Mouse (Mus musculus) heart, adult 9 months (tissue): ENCODE results near the gene 1810062G17Rik.

ENCODE experiments used
- DNase-seq, 2 experiments: peaks; one replicate each; pipeline ENCODE4 v3.0.0; 2022; ENCODE audit warnings: low spot score in 2 of 2

Gene 1810062G17Rik

GRCm38 (mm10) chr3:36475532-36476087 is at the start of gene 1810062G17Rik, which contains the start of gene Anxa5:
1810062G17Rik (plus strand) TSS chr3:36475937.
Anxa5 (minus strand) TSS chr3:36475894.
- peak; percentile 99 to 100 for DNase-seq

- DNase-seq = no peak
Measured at GRCm38 (mm10) chr3:36427386-36427785, 48.4 kb upstream of the 1810062G17Rik start.

- no peak for DNase-seq
Measured at GRCm38 (mm10) chr3:36430360-36430759, 45.4 kb upstream of the 1810062G17Rik start.

- peak in 1 of 2 experiments; percentile 15 for DNase-seq
Measured at GRCm38 (mm10) chr3:36440280-36440679, 35.5 kb upstream of the 1810062G17Rik start.

- peak in 1 of 2 experiments; percentile 34 for DNase-seq
Measured at GRCm38 (mm10) chr3:36442426-36442825, 33.3 kb upstream of the 1810062G17Rik start.

GRCm38 (mm10) chr3:36446041-36446440 is 29.7 kb upstream of the 1810062G17Rik start:
- no peak for DNase-seq

GRCm38 (mm10) chr3:36446506-36446905 is 29.2 kb upstream of the 1810062G17Rik start:
- DNase-seq = no peak

GRCm38 (mm10) chr3:36446918-36447317 is 28.8 kb upstream of the 1810062G17Rik start:
- DNase-seq = no peak

GRCm38 (mm10) chr3:36449292-36450165 is 26.2 kb upstream of the 1810062G17Rik start:
- DNase-seq = peak; percentile 41 to 46

GRCm38 (mm10) chr3:36452502-36452901 is 23.2 kb upstream of the 1810062G17Rik start:
- no peak for DNase-seq

- DNase-seq = no peak
Measured at GRCm38 (mm10) chr3:36455124-36455523, 20.6 kb upstream of the 1810062G17Rik start.

GRCm38 (mm10) chr3:36455566-36455965 is 20.2 kb upstream of the 1810062G17Rik start:
- DNase-seq = no peak

GRCm38 (mm10) chr3:36460717-36461116 is 15.0 kb upstream of the 1810062G17Rik start:
- DNase-seq = no peak

GRCm38 (mm10) chr3:36461819-36462218 is 13.9 kb upstream of the 1810062G17Rik start:
- DNase-seq = no peak

- DNase-seq = no peak
Measured at GRCm38 (mm10) chr3:36462348-36462747, 13.4 kb upstream of the 1810062G17Rik start.

- no peak for DNase-seq
Measured at GRCm38 (mm10) chr3:36465538-36465937, 10.2 kb upstream of the 1810062G17Rik start.

GRCm38 (mm10) chr3:36467632-36468031 is 8.1 kb upstream of the 1810062G17Rik start:
- no peak for DNase-seq

- DNase-seq = peak; percentile 50 to 54
Measured at GRCm38 (mm10) chr3:36468871-36469270, 6.9 kb upstream of the 1810062G17Rik start.

- no peak for DNase-seq
Measured at GRCm38 (mm10) chr3:36471856-36472255, 3.9 kb upstream of the 1810062G17Rik start.

- DNase-seq = no peak
Measured at GRCm38 (mm10) chr3:36473222-36473621, 2.5 kb upstream of the 1810062G17Rik start.

- DNase-seq = no peak
Measured at GRCm38 (mm10) chr3:36474421-36474820, 1.3 kb upstream of the 1810062G17Rik start.

- peak; percentile 82 to 83 for DNase-seq
Measured at GRCm38 (mm10) chr3:36474938-36475483, 726 bp upstream of the 1810062G17Rik start.
